Mouse (Mus musculus) layer of hippocampus, adult 8-10 months (tissue): ENCODE data around the gene Ctf2. TPM values are rescaled to one million over a fixed set of nuclear protein-coding genes. Genes with fewer than 3 reads are reported as not detected.

Experiments used
- DNase-seq, 2 experiments: peaks; one replicate each; pipeline ENCODE4 v3.0.0; 2022; ENCODE audit warnings: low spot score in 2 of 2
- microRNA-seq, 2 experiments: library from miRNA; unstranded; fragments of <30 nt; microRNA quantifications; one replicate each; pipeline ENCODE4 v1.2.0; 2022
- total RNA-seq, 4 experiments: library from RNA; stranded (reverse); gene quantifications; 2 replicates each; pipeline ENCODE4 v1.2.4; 2022

Ctf2 gene
- total RNA-seq, 4 experiments from 2014 or later = not detected

DNA sequence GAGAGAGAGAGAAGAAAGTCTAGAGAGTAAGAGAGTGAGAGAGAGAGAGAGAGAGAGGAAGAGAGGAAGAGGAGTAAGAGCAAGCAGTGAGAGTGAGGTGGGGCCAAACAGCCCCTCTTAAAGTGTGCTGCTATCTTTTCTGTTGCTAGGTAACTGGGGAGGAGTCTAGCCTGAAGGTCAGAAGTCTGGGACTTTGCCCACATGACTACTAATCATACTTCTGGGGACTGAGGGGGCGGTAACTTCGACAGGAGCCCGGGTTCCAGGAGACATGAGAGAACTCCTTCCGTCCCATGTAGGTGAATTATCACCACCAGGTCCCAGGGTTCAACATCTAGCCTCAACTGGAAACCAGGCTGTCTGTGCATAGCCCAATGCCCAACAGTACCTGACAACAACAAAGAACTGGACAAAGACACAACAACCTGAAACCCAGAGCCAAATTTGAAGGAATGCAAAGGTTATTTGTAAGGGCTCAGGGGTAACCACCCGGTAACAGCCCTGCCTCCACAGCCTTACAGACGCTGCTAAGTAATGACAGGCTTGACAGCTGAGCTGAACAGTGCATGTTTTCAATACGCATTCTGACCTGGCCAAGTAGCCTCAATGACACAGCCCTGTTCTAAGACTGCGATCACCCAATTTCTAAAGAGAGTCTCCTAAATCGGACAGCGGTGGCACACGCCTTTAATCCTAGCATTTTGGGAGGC, 45.1 kb downstream of the Ctf2 start:
- DNase-seq = no peak

DNA sequence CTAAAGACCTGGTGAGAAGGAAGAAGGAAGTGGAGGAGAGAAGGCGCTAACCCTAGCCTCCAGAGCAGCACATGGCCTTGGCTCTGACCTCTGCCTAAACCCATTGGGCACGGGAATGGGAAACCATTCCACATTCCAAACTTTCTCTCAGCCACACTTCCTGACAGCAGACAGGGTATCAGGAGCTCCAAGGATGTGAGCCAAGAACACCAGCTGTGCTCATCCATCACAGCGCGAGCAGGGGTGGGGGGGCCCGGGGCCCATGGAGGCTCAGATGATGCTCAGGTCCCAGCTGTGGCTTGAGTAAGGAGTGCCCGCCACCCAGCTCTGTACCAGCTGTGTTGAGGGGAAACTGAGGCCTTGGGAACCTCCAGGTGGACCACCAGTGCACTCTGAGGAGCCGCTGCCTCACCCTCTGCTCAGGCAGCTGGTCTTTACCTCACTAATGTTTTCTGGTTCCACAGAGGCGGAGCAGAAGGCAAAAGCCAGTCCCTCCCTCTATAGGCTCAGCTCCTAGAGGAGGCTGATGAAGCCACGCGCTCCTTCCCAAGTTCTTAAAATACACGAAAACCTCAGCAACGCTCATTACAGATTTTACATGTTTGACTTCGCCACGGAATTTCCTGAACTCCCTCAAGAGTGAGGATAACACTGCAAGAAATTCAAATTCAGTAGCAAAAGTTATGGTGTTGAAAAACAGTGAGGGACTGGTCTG, 46.5 kb downstream of the Ctf2 start:
- DNase-seq = no peak

DNA sequence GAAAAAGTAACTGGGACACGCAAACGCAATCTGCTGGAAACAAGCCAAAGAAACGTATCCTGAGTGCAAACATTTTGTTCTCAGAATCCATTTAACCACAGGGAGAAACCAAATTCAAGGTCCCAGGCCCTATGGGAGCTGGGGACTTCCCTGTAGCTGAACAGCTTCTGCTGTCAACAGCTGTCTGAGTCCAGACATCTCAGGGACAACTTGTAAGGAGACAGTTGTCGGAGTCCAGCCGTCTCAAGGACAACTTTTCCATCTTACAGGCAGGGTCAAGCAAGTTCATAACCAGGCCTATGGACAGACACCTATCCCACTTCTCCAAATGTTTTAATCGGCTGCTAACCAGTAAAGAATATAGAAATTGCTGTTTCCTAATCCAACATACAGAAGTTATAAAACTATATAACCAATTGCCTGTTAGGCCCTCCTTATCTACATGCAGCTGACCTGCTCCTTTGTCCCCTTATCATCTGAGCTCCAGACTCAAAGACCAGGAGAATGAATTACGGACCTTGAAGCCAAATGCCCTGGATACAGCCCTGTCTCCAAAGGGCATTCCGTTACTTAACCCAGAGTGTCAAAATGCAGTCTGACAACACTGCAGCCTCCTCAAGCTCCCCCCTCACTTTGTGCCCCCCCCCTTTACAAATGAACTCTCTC, 49.9 kb downstream of the Ctf2 start:
- DNase-seq = no peak

DNA sequence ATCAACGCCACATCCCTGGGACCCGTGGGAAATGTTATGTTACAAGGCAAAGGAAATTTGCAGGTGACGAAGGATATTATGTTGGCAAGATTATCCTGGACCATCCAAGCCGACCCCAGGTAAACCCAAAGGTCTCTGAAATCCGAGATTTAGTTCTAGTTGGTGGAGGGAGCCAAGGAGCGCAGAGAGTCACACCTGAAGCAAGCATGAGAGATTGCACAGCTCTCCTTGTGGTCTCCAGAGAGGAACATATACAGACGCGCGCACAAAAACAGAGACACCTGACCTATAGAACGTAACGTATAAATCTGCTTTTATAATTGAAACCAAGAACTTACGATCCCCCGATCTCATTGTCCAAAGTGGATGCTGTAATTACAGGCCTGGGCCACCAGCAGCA, 51.4 kb downstream of the Ctf2 start:
- no peak for DNase-seq

DNA sequence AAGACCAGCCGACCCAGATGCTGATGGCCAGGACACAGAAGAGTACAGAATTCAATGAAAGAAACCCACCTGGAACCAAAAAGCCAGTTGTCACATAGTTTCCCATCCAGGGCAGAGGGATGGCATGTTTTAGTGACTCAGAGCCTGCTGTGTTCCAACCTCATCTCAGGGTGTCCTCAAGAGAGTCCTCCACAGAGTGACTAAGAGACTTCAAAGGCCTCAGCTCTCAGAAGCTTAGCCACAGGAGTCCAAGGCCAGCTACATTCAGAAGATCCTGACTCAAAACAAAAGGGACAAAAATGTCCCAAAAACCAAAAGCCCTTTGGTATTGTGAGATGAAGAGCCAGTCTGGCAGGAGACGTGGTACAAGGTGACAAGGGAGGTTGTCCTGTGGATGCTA, 53.2 kb downstream of the Ctf2 start:
- no peak for DNase-seq

DNA sequence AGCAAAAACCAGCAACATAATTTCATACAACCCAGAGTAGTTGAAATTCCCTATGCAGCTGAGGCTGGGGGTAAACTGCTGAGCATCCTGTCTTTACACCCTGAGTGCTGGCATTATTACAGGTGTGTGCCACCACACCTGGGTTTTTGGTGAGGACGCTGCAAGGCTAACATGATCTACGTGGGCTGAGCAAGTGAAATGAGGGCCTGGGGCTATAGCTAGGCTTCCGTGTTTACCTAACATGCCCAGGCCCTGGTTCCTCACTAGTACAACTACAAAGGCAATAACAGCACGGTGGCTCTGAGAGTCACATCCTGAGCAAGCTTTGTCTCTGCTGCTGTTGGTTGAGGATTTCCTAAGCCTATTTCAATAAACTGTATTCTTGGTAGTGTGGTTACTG, 54.4 kb downstream of the Ctf2 start:
- no peak for DNase-seq

DNA sequence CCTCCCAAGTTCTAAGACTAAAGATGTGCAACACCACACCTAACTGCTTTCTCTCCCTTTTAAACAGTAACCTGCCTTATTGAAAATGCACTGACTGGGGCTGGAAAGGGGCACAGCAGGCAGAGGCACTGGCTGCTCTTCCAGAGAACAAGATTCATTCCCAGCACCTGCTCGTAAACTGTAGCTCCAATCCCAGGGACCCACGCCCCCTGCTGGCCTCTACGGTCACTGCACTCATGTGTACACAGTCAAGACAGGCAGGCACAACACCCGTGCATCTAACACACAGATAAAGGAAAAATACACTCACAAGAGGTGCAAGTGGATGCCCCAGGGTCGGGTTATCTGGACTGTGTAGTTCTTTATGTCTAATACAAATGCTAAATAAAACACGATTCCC, 54.9 kb downstream of the Ctf2 start:
- no peak for DNase-seq

DNA sequence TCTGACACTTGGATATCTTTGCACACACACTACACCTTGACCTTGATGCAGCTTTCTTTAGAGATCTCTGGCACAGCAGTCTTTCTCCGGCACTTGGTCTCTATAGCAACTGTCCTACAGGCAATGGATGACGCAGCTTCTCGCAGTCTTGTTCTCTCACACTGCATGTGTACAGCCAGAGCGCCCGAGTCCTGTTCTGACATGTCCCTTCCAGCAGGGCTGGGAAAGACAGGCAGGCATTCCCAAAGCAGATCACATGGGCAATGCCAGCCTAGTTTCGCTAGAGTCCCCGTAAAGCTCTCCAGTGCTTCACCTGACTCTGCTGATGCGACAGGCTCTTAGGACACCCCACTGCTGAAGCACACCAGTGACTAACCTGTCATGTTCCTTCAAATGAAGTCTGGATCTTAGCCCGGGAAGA, 56.6 kb downstream of the Ctf2 start:
- peak in 1 of 2 experiments; percentile 47 for DNase-seq

DNA sequence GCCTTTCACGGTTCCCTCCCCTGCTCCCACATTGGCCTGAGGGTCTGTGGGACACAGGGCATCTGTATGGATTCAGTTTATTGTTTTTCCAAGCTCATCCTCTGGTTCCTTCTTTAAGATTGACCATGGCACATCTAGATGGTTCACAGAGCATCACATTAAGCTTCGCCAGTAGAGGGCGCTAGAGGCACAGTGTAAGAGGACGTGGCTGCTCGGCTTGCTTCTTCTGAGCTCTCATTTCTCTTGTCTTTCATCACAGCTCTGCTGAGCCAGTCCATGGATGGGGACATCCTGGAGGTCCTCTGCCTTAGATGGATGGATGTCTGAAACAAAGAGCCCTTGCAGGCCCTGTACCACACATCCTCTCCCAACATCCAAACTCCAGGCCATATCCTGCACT, 57.0 kb downstream of the Ctf2 start:
- DNase-seq = peak; percentile 82 to 92

DNA sequence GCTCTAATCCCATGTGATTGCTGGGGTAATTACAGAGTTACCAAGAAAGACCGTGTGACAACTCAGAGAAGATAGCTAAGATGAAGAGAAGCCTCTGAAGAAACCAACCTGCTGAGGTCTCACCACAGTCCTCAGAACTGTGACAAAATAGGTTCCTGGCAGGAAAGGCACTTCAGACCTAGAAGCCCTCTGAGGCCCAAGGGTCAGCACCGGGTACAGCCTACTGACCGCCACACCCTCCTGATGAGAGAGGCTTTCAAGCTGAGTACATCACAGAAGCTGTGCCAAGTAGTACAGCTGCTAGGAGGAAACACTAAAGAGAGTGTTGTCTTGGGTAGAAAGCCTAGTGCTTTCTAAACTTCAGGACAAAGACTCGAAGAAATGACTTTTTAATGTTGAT, 59.2 kb downstream of the Ctf2 start:
- no peak for DNase-seq

DNA sequence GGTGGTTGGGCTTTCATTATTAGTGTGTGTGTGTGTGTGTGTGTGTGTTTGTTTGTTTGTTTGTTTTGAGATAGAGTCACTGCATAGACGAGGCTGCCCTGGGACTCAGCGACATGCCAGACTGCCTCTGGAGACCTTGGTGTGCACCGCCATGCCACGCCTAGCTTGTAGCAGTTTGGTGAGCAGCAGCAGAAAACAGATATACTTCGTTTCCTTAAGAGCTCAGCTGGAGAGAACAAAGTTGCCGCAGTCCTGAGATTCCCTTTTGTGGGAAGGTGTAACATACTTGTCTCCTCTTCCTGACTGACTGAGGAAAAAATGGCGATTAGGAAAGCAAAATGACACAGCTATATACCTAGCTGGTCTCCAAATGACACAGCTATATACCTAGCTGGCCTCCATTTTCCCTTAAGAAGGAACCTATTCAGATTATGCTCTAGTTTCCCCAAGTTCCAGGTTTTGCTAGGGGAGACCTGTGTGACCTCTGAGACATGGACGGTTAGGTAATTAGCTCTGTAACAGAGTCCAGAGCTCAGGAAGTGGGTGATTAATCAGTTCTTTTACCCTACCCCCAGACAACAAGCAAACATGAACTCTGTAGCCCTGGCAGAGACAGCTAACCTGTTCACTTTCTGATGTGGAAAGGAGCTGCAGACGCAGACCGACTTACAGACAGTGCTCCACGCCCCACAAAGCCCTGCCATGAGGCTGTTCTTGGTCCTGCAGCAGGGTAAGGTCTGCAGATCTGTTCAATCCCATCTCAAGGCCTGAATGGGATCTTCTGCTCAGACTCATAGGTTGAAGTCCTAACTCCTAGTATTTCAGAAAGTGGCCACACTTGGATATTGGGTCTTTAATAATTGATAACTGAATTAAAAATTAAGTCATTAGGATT, 59.8 kb downstream of the Ctf2 start:
- no peak for DNase-seq

Small RNA genes lying within 50 kb of the gene (microRNA-seq; reads per million reads assigned to microRNA genes)
- 0 reads per million in 2 experiments for gene Mir762

Other genes with a start within 250 kb of the Ctf2 start
- 100 to 1,000 TPM; 118 to 139 (median 120) TPM for gene Srcap, start 220.2 kb downstream of the Ctf2 start, total RNA-seq
- 10 to 100 TPM in 1 of 4 experiments, 1 to 10 TPM in 3; 8.1 to 17.1 (median 9.6) TPM for gene Gm42715, start 212.6 kb downstream of the Ctf2 start, total RNA-seq
- gene Tmem265, start 170.8 kb downstream of the Ctf2 start, total RNA-seq = 1 to 10 TPM in 1 of 4 experiments, under 1 TPM in 1, not detected in 2; 0.78 to 1.7 TPM
- gene Phkg2, start 158.8 kb downstream of the Ctf2 start, total RNA-seq = 10 to 100 TPM; 74.1 to 82.6 (median 79.2) TPM
- gene Ccdc189, start 143.6 kb downstream of the Ctf2 start, total RNA-seq = 10 to 100 TPM in 2 of 4 experiments, 1 to 10 TPM in 2; 7.7 to 12.8 (median 10.1) TPM
- gene Rnf40, start 143.4 kb downstream of the Ctf2 start, total RNA-seq = 10 to 100 TPM; 70.0 to 79.2 (median 72.7) TPM
- gene Zfp629, start 116.4 kb downstream of the Ctf2 start, total RNA-seq = 10 to 100 TPM; 21.7 to 22.6 (median 22.1) TPM
- gene Bcl7c, start 23.2 kb downstream of the Ctf2 start, total RNA-seq = 10 to 100 TPM; 26.5 to 38.4 (median 31.9) TPM
- 1 to 10 TPM; 3.1 to 5.2 (median 3.5) TPM for gene Ctf1, start 19.4 kb downstream of the Ctf2 start, total RNA-seq
- gene Fbxl19, start 12.4 kb upstream of the Ctf2 start, total RNA-seq = 10 to 100 TPM; 52.2 to 65.5 (median 56.3) TPM
- 10 to 100 TPM; 25.8 to 30.7 (median 29.4) TPM for gene Orai3, start 37.6 kb upstream of the Ctf2 start, total RNA-seq
- gene Setd1a, start 44.5 kb upstream of the Ctf2 start, total RNA-seq = 10 to 100 TPM; 46.6 to 56.4 (median 48.7) TPM
- 1 to 10 TPM; 2.0 to 5.7 (median 2.3) TPM for gene Gm49388, start 53.4 kb upstream of the Ctf2 start, total RNA-seq
- gene Hsd3b7, start 68.4 kb upstream of the Ctf2 start, total RNA-seq = 10 to 100 TPM in 2 of 4 experiments, 1 to 10 TPM in 2; 4.8 to 12.2 (median 10.7) TPM
- 10 to 100 TPM; 61.0 to 86.0 (median 77.0) TPM for gene Stx4a, start 92.1 kb upstream of the Ctf2 start, total RNA-seq
- 100 to 1,000 TPM; 344 to 361 (median 348) TPM for gene Stx1b, start 92.4 kb upstream of the Ctf2 start, total RNA-seq
- 10 to 100 TPM; 34.5 to 36.5 (median 35.0) TPM for gene Zfp646, start 144.1 kb upstream of the Ctf2 start, total RNA-seq
- gene Zfp668, start 144.7 kb upstream of the Ctf2 start, total RNA-seq = 10 to 100 TPM; 19.2 to 23.8 (median 22.9) TPM
- 1 to 10 TPM; 2.0 to 4.0 (median 2.8) TPM for gene Prss53, start 158.8 kb upstream of the Ctf2 start, total RNA-seq
- not detected for gene Gm21974, start 163.3 kb upstream of the Ctf2 start, total RNA-seq
- gene Vkorc1, start 163.5 kb upstream of the Ctf2 start, total RNA-seq = 10 to 100 TPM; 23.8 to 36.6 (median 31.8) TPM
- gene Bckdk, start 171.9 kb upstream of the Ctf2 start, total RNA-seq = 10 to 100 TPM; 42.0 to 45.2 (median 42.2) TPM
- 10 to 100 TPM; 28.5 to 38.3 (median 34.5) TPM for gene Kat8, start 180.3 kb upstream of the Ctf2 start, total RNA-seq
- under 1 TPM; 0.18 to 0.98 (median 0.46) TPM for gene Prss8, start 197.9 kb upstream of the Ctf2 start, total RNA-seq
- gene Prss36, start 214.6 kb upstream of the Ctf2 start, total RNA-seq = 10 to 100 TPM in 1 of 4 experiments, 1 to 10 TPM in 3; 8.0 to 12.7 (median 9.1) TPM
- gene Fus, start 235.3 kb upstream of the Ctf2 start, total RNA-seq = 100 to 1,000 TPM; 328 to 387 (median 356) TPM